8 mouse cellular contexts compared by ENCODE assay signal in genomic region chr10:128504641-128505370, GRCm38 (mm10). TPM values are rescaled to one million over a fixed set of nuclear protein-coding genes. Genes with fewer than 3 reads are reported as not detected.
DNase-seq lines count a peak whose midpoint lies in the region; ATAC-seq and TF ChIP-seq lines count a peak whose summit lies in the region.

No protein-coding gene starts in this region.

- H3K36me3 ChIP-seq in neural tube, embryonic 12.5 days, result peaks cover 4% of the 10 kb centered on the region
- 0 out of 2 replicates have a peak, but pooled peaks cover 2% of the 10 kb centered on the region for H3K36me3 ChIP-seq in liver, adult 2 months (ENCODE audit: control insufficient read depth, insufficient read depth, low read length)

- peaks cover 4% of the 10 kb centered on the region; the same call in 1 of the 2 replicates for H3K79me2 ChIP-seq in liver, adult 2 months (ENCODE audit: control insufficient read depth, insufficient read depth, low read length)

- TF ChIP-seq CTCF in liver, adult 2 months (IDR thresholded peaks at IDR 0.05; ENCODE audit: low read depth, low read length), result no peak

- H3K9me3 ChIP-seq in neural tube, embryonic 12.5 days, result no peaks in the 10 kb centered on the region

- 86% methylated on average over 9 of the region's 9 CpGs for WGBS in neural tube, embryonic 12.5 days
- WGBS in liver, adult 2 months, result 62% methylated on average over 9 of the region's 9 CpGs

- DNase-seq in neural tube, embryonic 10.5 days (ENCODE audit: extremely low spot score, low spot score), result no peak
- peak; percentile 65 for DNase-seq in adipocyte (ENCODE audit: low spot score)
- DNase-seq in liver, adult 2 months (ENCODE audit: extremely low read depth, low read depth, low spot score), result no peak
- DNase-seq in naive thymus-derived CD4-positive, alpha-beta T cell, adult 2 months (ENCODE audit: low read depth), result peak; percentile 75
- no peak for DNase-seq in kidney, postnatal 25 days
- no peak for DNase-seq in frontal cortex, postnatal 10 days (ENCODE audit: low spot score in 2 of 2)
- no peak for DNase-seq in right cerebral cortex, postnatal 36 days (ENCODE audit: low spot score in 2 of 2)

- H3K4me2 ChIP-seq in neural tube, embryonic 12.5 days (replicated peaks), result 0 out of 2 replicates have a peak overlapping the region, but pooled peaks have one; percentile 16

- no peak for ATAC-seq in neural tube, embryonic 12.5 days (ENCODE audit: low FRiP score, low read depth)

- no peak overlapping the region for H3K9ac ChIP-seq in neural tube, embryonic 12.5 days
- peak overlapping the region; percentile 57 for H3K9ac ChIP-seq in liver, adult 2 months (ENCODE audit: low read depth, low read length)

- TF ChIP-seq POLR2A in liver, adult 2 months (IDR thresholded peaks at IDR 0.05; ENCODE audit: extremely low read depth, insufficient read depth, low read length), result no peak

- H3K4me1 ChIP-seq in neural tube, embryonic 12.5 days, result no peaks in the 10 kb centered on the region
- peaks cover 13% of the 10 kb centered on the region for H3K4me1 ChIP-seq in liver, adult 2 months (ENCODE audit: control insufficient read depth, insufficient read depth, low read length)

- H3K4me3 ChIP-seq in neural tube, embryonic 12.5 days, result no peak overlapping the region
- H3K4me3 ChIP-seq in liver, adult 2 months (ENCODE audit: insufficient read depth, low read depth, low read length), result no peak overlapping the region

- no peaks in the 10 kb centered on the region for H3K27me3 ChIP-seq in neural tube, embryonic 12.5 days (replicated peaks)
- no peaks in the 10 kb centered on the region for H3K27me3 ChIP-seq in liver, adult 2 months (ENCODE audit: control insufficient read depth, insufficient read depth, low read length)

- H3K27ac ChIP-seq in neural tube, embryonic 12.5 days, result no peak overlapping the region
- H3K27ac ChIP-seq in liver, adult 2 months (replicated peaks; ENCODE audit: insufficient read depth, low read depth, low read length), result peak overlapping the region; percentile 53

RNA-seq across cellular contexts. Expression of gene Myl6b, which starts 6.3 kb away (rescaled TPM):
- polyA plus RNA-seq in neural tube, embryonic 12.5 days (2016; fragmentation: Nextera tagmentation; extraction: Ambion mirVana), result 3.1 and 3.9 TPM in 2 replicates
- 0.28 and 0.47 TPM in 2 replicates for total RNA-seq in liver, adult 2 months (2014; rRNA removed)
- 1.1 and 1.6 TPM in 2 replicates for polyA plus RNA-seq in liver, adult 2 months (2012; rRNA removed)

RNA-seq across cellular contexts. Expression of gene Myl6, which starts 10.9 kb away (rescaled TPM):
- 879 and 909 TPM in 2 replicates for polyA plus RNA-seq in neural tube, embryonic 12.5 days (2016; fragmentation: Nextera tagmentation; extraction: Ambion mirVana)
- 477 and 556 TPM in 2 replicates for total RNA-seq in liver, adult 2 months (2014; rRNA removed)
- 553 and 575 TPM in 2 replicates for polyA plus RNA-seq in liver, adult 2 months (2012; rRNA removed)

RNA-seq across cellular contexts. Expression of gene Esyt1, which starts 20.9 kb away (rescaled TPM):
- polyA plus RNA-seq in neural tube, embryonic 12.5 days (2016; fragmentation: Nextera tagmentation; extraction: Ambion mirVana), result 38.3 and 45.3 TPM in 2 replicates
- total RNA-seq in liver, adult 2 months (2014; rRNA removed), result 7.9 and 10.7 TPM in 2 replicates
- polyA plus RNA-seq in liver, adult 2 months (2012; rRNA removed), result 9.2 and 12.8 TPM in 2 replicates

RNA-seq across cellular contexts. Expression of gene Zc3h10, which starts 42.8 kb away (rescaled TPM):
- 18.9 and 20.3 TPM in 2 replicates for polyA plus RNA-seq in neural tube, embryonic 12.5 days (2016; fragmentation: Nextera tagmentation; extraction: Ambion mirVana)
- 3.2 and 4.4 TPM in 2 replicates for total RNA-seq in liver, adult 2 months (2014; rRNA removed)
- polyA plus RNA-seq in liver, adult 2 months (2012; rRNA removed), result 6.8 and 8.1 TPM in 2 replicates

RNA-seq across cellular contexts. Expression of gene Rpl41, which starts 44.3 kb away (rescaled TPM):
- polyA plus RNA-seq in neural tube, embryonic 12.5 days (2016; fragmentation: Nextera tagmentation; extraction: Ambion mirVana), result 2,521 and 2,605 TPM in 2 replicates
- total RNA-seq in liver, adult 2 months (2014; rRNA removed), result 921 and 1,015 TPM in 2 replicates
- 794 TPM in 2 replicates for polyA plus RNA-seq in liver, adult 2 months (2012; rRNA removed)

Comparison
In these comparisons a context has a peak if more than half of its experiments do, and no peak if none do; other contexts are left out.
1. DNase-seq: peak in adipocyte (single experiment) and naive thymus-derived CD4-positive, alpha-beta T cell, adult 2 months (single experiment); none in neural tube, embryonic 10.5 days (single experiment), liver, adult 2 months (single experiment), kidney, postnatal 25 days (0 of 2), frontal cortex, postnatal 10 days (0 of 2) and right cerebral cortex, postnatal 36 days (0 of 2).